Mouse (Mus musculus) lung, postnatal 14 days (tissue): ENCODE results near the gene Olfr381.
"Not testable (repeated sequence)": the region's sequence is repeated elsewhere in the genome, so short reads cannot be mapped to it uniquely, and the experiment has no call there.

Experiments used
- DNase-seq: peaks from one replicate; pipeline ENCODE4 v3.0.0; 2021

Gene Olfr381

GRCm38 (mm10) chr11:73491503-73491902, at the start of gene Olfr381:
Olfr381 (minus strand) TSS chr11:73491603.
- no peak for DNase-seq

- not testable (repeated sequence) for DNase-seq
Observed at GRCm38 (mm10) chr11:73528971-73529370, 37.6 kb upstream of the Olfr381 start.

- DNase-seq: no peak
Observed at GRCm38 (mm10) chr11:73517097-73517496, 25.7 kb upstream of the Olfr381 start, which contains the start of gene Olfr382. Olfr382 (minus strand) TSS chr11:73517197.

GRCm38 (mm10) chr11:73457408-73457807, 34.0 kb downstream of the Olfr381 start, which contains the start of gene Olfr380:
Olfr380 (minus strand) TSS chr11:73457508.
- DNase-seq: no peak
